1 mouse cellular context compared by ENCODE assay signal in genomic region chr1:137898397-137898796, GRCm38 (mm10).
TF ChIP-seq lines count a peak whose summit lies in the region.

No protein-coding gene starts in this region.

TF ChIP-seq in CH12.LX, 34 proteins besides CTCF, POLR2A, EP300 and RAD21 (continued from another document):
- peak; percentile 76 for TF ChIP-seq TCF12 (IDR thresholded peaks at IDR 0.05; ENCODE audit: low read depth, low read length)
- peak; percentile 6; the same call in 1 of the 2 replicates for TF ChIP-seq HCFC1 (IDR thresholded peaks at IDR 0.05; ENCODE audit: low read depth, low read length)
- peak; percentile 58 for TF ChIP-seq ELF1 (IDR thresholded peaks at IDR 0.05; ENCODE audit: low read depth, low read length)
- 0 out of 2 replicates have a peak, but pooled peaks have one; percentile 48 for TF ChIP-seq UBTF (IDR thresholded peaks at IDR 0.05; ENCODE audit: low read depth, low read length)
- TF ChIP-seq GABPA (IDR thresholded peaks at IDR 0.05; ENCODE audit: insufficient replicate concordance, low read depth, low read length): no peak
